Mouse (Mus musculus) embryo, embryonic 11.5 days (tissue): ENCODE results near the gene Drap1.
"Not testable (repeated sequence)": the region's sequence is repeated elsewhere in the genome, so short reads cannot be mapped to it uniquely, and the experiment has no call there.

ENCODE experiments used
- DNase-seq: peaks from one replicate; pipeline ENCODE4 v3.0.0-alpha.2; 2012; ENCODE audit warnings: low read depth, low spot score

The Drap1 gene

GRCm38 (mm10) chr19:5421784-5422183, 3.0 kb downstream of the Drap1 start:
- no peak for DNase-seq

- DNase-seq = no peak
Measured at GRCm38 (mm10) chr19:5420579-5420978, 4.2 kb downstream of the Drap1 start.

- no peak for DNase-seq
Measured at GRCm38 (mm10) chr19:5419630-5420029, 5.1 kb downstream of the Drap1 start.

DNA sequence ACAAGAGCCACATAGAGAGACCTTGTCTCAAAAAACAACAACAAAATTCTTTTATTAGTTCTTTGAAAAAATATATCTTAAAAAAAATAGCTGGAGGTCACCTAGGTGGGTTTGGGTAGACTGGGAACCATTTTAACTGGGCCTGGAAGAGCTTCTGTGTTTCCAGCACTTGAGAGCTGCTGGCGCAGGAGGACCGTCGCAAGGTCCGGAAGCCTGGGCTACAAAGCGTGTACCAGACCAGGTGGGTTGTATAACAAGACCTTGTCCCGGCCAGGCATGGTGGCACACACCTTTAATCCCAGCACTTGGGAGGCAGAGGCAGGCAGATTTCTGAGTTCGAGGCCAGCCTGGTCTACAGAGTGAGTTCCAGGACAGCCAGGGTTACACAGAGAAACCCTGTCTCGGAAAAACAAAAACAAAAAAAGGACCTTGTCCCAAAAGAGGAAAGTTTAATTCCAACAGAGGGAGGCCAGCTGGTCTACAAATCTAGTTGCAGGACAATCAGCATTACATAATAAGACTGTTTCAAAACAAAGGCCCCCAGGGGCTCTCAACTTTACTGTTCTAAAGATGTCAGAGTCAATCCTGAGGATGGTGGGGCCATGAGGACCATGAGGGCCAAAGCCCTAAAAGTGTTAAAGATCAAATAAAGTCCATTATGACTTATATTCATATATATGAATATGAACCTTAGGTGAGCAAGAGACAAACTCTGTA, 5.9 kb downstream of the Drap1 start:
- no peak for DNase-seq

DNA sequence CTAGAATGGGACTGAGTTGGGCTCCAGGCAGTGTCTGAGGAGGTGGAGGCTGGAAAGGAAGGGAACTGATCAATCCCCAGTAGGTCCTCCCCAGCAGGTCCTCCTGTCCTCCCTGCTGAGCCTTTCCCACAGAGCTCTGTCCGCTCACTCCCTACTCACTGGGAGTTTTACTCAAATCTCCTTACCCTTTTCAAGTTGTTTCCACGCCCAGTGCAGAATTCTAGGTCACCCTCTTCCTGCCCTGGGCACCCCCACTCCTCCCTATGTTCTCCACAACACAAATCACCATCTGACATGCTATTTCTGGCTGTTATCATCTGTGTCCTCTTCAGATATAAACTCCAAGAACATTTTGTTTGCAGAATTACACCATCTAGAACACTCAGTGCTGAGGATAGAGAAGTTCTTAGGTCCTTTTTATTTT, 10.2 kb downstream of the Drap1 start:
- no peak for DNase-seq

- DNase-seq = no peak
Measured at GRCm38 (mm10) chr19:5413840-5414239, 10.9 kb downstream of the Drap1 start.

- DNase-seq = no peak
Measured at GRCm38 (mm10) chr19:5411961-5412360, 12.8 kb downstream of the Drap1 start.

GRCm38 (mm10) chr19:5410641-5411040, 14.1 kb downstream of the Drap1 start:
- no peak for DNase-seq

DNA sequence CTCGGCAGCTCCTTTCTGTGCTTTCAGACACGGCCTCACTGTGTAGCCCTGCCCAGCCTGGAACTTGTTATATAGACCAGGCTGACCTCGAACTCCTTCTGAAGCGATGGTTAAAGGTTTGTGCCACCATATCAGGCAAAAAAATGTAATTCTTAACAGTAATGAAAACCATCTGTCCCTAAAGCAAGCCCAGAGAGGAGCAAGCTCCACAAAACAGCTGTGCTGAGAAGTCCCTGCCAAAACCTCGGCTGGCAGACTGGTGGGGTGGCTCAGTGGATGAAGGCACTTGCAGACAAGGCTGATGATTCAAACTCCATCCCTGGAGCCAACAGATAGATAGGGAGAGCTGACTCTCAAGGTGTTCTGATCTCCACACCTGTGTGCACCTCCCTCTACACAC, 15.7 kb downstream of the Drap1 start:
- DNase-seq = no peak

GRCm38 (mm10) chr19:5408057-5409001, 16.4 kb downstream of the Drap1 start:
- DNase-seq = no peak

GRCm38 (mm10) chr19:5407133-5407532, 17.6 kb downstream of the Drap1 start:
- no peak for DNase-seq

GRCm38 (mm10) chr19:5406531-5407126, 18.1 kb downstream of the Drap1 start:
- DNase-seq = not testable (repeated sequence)

DNA sequence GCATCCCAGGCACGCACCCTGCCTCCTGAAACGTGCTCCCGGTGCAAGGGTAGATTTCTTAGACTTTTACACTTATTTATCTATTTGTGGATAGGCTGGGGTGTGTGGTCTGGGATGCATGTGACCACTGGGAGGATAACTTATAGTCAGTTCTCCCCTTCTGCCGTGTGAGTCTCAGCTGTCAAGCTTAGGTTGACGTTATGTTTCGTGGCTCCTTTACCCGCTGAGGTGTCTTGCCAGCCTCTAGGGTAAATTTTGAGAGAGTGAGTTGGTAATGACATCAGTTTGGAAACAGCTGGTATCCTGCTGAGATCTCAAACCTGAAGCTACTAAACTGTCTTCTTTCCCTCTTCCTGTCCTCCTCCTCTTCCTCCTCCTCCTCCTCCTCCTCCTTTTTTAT, 18.9 kb downstream of the Drap1 start:
- DNase-seq = no peak

DNA sequence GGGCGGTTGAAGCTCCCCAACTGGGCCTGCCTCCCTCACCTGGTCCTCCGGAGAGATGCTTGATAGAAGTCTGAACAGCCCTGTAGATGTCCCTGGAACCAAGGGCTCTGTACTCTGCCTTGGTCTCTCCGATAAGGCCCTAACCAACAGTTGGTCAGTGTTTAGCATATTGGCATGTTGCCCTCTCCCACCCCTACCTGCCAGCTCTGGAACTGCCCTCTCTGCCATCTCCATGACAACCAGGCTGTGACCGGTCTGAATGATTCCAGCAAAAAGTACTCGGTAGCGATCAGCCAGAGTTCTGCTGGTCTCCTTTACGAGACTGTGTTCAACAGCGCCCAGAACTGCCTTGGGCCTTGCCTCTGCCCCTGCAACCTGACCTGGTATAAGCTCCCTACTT, 22.5 kb downstream of the Drap1 start, which contains the start of gene Tsga10ip:
Gene Tsga10ip (minus strand): TSS at position 234 of the 400 bp plus-strand sequence.
- no peak for DNase-seq

DNA sequence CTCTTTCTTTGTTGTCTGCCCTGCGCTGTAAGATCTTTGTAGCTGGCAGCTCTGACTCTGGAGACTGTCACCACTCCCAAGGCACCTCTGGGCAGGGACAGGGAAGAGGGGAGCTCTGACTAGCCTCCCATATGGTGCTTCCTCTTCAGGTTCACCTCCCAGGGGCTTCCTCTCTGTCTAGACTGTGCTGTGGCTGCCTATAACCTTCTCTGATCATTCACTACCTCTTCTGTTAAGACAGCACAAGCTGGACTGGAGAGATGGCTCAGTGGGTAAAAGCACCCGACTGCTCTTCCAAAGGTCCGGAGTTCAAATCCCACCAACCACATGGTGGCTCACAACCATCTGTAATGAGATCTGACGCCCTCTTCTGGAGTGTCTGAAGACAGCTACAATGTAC, 23.7 kb downstream of the Drap1 start:
- not testable (repeated sequence) for DNase-seq

- DNase-seq = no peak
Measured at GRCm38 (mm10) chr19:5395371-5395770, 29.4 kb downstream of the Drap1 start.

DNA sequence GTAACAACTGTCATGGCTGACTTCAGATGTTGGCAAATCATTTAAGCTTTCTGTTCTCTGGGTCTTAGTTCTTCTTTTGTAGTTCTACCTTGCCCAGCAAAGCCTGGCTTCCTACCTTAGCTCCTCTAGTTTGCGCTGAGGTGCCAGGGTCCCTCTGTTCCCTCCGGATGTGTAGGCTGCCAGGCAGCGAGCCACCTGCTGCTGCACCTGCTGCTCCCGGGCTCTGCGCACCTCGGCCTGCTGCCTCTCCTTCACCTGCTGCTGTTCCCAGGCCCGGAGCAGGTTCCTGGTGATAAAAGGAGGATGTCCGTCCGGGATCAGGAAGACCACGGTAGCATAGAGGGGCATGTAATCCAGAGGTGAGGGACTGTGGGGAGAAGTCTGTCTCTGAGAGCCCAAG, 30.6 kb downstream of the Drap1 start:
- DNase-seq = no peak

- DNase-seq = no peak
Measured at GRCm38 (mm10) chr19:5392892-5393291, 31.9 kb downstream of the Drap1 start.

- no peak for DNase-seq
Measured at GRCm38 (mm10) chr19:5390416-5390815, 34.4 kb downstream of the Drap1 start.

- no peak for DNase-seq
Measured at GRCm38 (mm10) chr19:5389647-5390046, 35.1 kb downstream of the Drap1 start.

DNA sequence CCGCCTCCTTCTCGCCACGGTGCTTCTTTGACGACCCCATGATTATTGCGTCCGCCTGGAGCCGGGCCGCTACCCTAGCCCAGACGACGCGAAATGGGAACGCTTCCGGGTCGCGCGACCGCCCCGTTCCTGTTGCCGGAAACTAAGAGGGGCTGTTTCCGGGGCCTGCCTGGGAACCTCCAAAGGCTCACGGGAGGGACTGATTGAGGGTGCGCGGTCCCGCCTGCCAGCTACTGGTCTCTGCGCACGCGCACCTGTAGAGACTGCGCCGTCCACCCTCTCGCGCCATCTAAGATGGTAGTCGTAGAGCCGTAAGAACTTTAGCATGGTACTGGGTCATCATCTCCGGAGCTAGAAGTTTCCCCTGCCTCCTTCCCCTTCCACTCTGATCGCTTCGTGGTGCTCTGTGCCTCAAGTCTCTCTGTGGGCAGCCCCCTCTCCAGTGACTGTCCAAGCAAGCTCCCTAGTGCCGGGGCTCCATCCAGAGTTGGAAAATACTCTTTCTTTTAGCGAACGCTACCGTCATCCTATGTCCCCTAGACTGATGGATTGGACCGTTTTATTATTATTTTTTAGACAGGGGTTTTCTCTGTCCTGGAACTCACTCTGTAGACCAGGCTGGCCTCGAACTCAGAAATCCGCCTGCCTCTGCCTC, 36.1 kb downstream of the Drap1 start, which contains the start of gene Sart1:
Gene Sart1 (minus strand): TSS at position 116 of the 655 bp plus-strand sequence.
- peak; percentile 92 for DNase-seq

DNA sequence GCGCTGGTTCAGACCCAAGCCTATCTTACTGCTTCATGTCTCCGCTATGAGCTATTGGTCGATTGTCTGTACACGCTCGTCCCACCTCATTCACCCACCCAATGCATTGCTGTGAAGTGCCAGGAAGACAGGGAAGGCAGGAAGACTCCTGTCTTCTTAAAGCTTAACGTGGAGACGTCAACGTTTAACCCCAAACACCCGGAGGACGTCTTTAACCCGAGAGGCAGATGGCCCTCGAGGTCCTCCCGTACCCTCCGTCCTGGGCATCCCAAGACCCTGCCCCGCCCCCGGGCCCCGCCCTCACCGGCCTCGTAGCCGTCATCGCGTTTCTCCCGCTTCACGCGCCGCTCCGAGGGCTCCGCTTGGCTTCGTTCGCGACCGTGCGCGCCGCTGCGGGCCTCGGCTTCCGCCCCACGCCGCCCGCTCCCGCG, 36.8 kb downstream of the Drap1 start:
- DNase-seq = no peak
